Mouse (Mus musculus) cerebellum, adult 18-20 months (tissue): ENCODE measurements around the gene Asic2.

Experiments
- DNase-seq, 2 experiments: peaks; one replicate each; pipeline ENCODE4 v3.0.0; 2021

Gene Asic2

GRCm38 (mm10) chr11:81152460-81153160 lies 815.6 kb downstream of the Asic2 start:
- peak; percentile 46 to 66 for DNase-seq

- DNase-seq = peak in 1 of 2 experiments; percentile 21
These were observed 816.3 kb downstream of the Asic2 start for GRCm38 (mm10) chr11:81152021-81152385.

- peak in 1 of 2 experiments; percentile 14 for DNase-seq
These were observed 816.8 kb downstream of the Asic2 start for GRCm38 (mm10) chr11:81151286-81152020.

GRCm38 (mm10) chr11:81150621-81151020 lies 817.6 kb downstream of the Asic2 start:
- peak; percentile 45 to 47 for DNase-seq

GRCm38 (mm10) chr11:81148423-81148822 lies 819.8 kb downstream of the Asic2 start:
- peak; percentile 20 to 29 for DNase-seq

- DNase-seq = no peak
These were observed 821.6 kb downstream of the Asic2 start for GRCm38 (mm10) chr11:81146574-81147157.

- peak in 1 of 2 experiments; percentile 14 for DNase-seq
These were observed 833.1 kb downstream of the Asic2 start for GRCm38 (mm10) chr11:81135141-81135540.

GRCm38 (mm10) chr11:81133950-81134349 lies 834.3 kb downstream of the Asic2 start:
- no peak for DNase-seq

- DNase-seq = no peak
These were observed 835.6 kb downstream of the Asic2 start for GRCm38 (mm10) chr11:81132669-81133068.

GRCm38 (mm10) chr11:81124363-81124762 lies 843.9 kb downstream of the Asic2 start:
- DNase-seq = no peak

- DNase-seq = no peak
These were observed 848.2 kb downstream of the Asic2 start for GRCm38 (mm10) chr11:81120024-81120576.

GRCm38 (mm10) chr11:81118055-81118454 lies 850.2 kb downstream of the Asic2 start:
- DNase-seq = peak in 1 of 2 experiments; percentile 38

GRCm38 (mm10) chr11:81115666-81116065 lies 852.6 kb downstream of the Asic2 start:
- DNase-seq = no peak

- DNase-seq = no peak
These were observed 856.6 kb downstream of the Asic2 start for GRCm38 (mm10) chr11:81111626-81112025.

- peak in 1 of 2 experiments; percentile 11 for DNase-seq
These were observed 858.2 kb downstream of the Asic2 start for GRCm38 (mm10) chr11:81110049-81110448.

- DNase-seq = no peak
These were observed 861.3 kb downstream of the Asic2 start for GRCm38 (mm10) chr11:81106949-81107348.

- no peak for DNase-seq
These were observed 867.4 kb downstream of the Asic2 start for GRCm38 (mm10) chr11:81100829-81101228.

GRCm38 (mm10) chr11:81096011-81096410 lies 872.2 kb downstream of the Asic2 start:
- DNase-seq = peak; percentile 60 to 69

- peak; percentile 39 to 47 for DNase-seq
These were observed 873.7 kb downstream of the Asic2 start for GRCm38 (mm10) chr11:81094581-81094980.

GRCm38 (mm10) chr11:81092161-81092560 lies 876.1 kb downstream of the Asic2 start:
- DNase-seq = no peak

GRCm38 (mm10) chr11:81083822-81084221 lies 884.4 kb downstream of the Asic2 start:
- no peak for DNase-seq

- no peak for DNase-seq
These were observed 888.0 kb downstream of the Asic2 start for GRCm38 (mm10) chr11:81080076-81080805.

GRCm38 (mm10) chr11:81079237-81079636 lies 889.0 kb downstream of the Asic2 start:
- no peak for DNase-seq
